Mouse (Mus musculus): Measurements from ENCODE around the gene Cx3cr1. TPM values are rescaled to one million over a fixed set of nuclear protein-coding genes. Genes with fewer than 3 reads are reported as not detected.

Gene Cx3cr1
- total RNA-seq, 2 experiments from 2014 or later = 2.0 to 3.2 TPM

DNA sequence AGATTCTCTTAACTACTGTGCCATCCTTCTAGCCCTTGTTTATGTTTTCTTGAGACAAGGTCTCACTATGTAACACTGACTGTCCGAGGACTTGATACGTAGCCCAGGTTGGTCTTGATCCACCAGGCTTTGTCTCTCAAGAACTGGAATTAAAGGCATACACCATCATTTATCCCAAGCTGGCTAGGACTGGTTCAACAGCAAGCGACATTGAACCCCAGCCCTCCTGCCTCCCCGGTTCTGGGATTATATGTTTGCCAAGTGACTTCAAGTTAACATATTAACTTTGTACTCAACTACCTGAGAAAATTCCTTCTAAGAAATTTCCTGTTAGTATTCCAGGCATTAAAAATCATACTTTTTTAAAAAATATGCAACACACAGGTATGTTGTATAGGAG, 94.4 kb downstream of the Cx3cr1 start:
- no peak for DNase-seq

DNA sequence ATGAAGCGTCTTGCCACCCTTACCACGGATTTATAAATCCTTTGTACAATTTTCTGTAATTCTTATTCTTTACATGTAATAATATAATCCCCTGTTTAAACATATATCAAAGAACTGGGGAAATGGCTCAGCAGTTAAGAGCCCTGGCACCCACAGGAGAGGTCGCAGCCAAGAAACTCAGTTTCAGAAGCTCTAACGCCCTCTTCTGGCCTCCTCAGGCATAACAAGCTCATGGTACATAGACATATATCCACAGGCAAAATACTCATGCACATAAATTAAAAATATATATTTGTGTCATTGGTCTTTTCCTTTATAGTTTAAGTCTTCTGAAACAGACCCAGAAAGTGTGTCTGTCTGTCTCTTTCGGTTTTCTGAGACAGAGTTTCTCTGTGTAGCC, 95.1 kb downstream of the Cx3cr1 start:
- DNase-seq = no peak

GRCm38 (mm10) chr9:119973869-119974520, 95.7 kb downstream of the Cx3cr1 start:
- DNase-seq = no peak

DNA sequence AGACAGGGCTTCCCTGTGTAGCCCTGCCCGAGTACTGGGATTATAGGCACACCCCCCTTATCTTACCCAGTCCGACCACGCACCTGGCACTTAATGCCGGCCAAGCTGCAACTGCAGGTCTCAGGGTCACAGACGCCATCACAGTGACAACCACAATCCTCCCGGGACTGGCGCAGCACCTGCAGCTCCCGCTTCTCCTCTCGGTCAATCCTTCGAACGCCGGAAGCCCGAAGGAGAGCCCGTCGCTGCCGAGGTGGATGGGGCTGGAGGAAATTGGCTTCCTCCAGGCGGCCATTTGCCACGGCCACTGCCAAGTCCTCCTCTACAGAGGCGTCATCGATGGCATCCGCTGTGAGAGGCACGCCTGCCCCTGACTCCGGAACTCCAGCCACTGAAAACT, 96.4 kb downstream of the Cx3cr1 start:
- DNase-seq = no peak

- DNase-seq = no peak
Observed at GRCm38 (mm10) chr9:119972582-119972981, 97.1 kb downstream of the Cx3cr1 start.

- no peak for DNase-seq
Observed at GRCm38 (mm10) chr9:119972166-119972565, 97.5 kb downstream of the Cx3cr1 start.

GRCm38 (mm10) chr9:119970763-119971656, 98.7 kb downstream of the Cx3cr1 start:
- DNase-seq = no peak

DNA sequence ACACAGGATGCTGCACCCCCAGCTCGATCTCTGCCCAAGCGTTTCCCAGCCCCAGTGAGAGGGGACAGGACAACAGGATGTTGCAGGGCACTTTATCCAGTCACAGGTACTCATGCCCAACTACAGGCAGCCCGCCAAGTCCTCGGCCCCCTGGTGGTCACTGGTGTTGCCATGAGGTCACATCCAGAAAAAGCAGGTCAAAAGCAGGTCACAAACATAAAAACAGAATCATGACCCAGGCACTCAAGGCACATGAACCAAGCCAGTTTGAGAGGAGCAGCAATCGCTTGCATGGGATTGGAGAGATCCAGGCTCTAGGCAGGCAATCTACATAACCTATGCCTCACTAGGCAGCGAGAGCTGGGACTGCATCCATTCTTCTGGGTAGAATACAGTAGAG, 99.5 kb downstream of the Cx3cr1 start:
- DNase-seq = peak; percentile 73

DNA sequence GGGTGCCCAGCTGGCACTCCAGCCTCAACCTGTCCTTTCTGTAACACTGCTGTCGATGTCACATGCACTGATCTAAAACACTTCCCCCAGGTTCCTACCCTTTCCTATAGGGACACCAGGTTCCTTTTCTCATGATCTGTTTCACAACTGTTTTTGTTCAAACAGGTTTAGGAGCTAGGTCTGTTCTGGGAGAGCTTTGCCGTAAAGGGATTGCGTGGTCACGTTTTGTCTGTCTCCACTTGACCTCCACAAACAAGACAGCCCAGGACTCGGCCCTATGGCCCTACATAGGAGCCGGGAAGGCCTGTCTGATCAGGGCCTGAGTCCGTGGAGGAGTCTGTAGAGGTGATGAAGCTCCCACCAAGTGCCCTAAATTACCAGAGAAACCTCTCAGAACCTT, 99.9 kb downstream of the Cx3cr1 start:
- DNase-seq = no peak

GRCm38 (mm10) chr9:119966221-119966910, 103.3 kb downstream of the Cx3cr1 start:
- DNase-seq = no peak

DNA sequence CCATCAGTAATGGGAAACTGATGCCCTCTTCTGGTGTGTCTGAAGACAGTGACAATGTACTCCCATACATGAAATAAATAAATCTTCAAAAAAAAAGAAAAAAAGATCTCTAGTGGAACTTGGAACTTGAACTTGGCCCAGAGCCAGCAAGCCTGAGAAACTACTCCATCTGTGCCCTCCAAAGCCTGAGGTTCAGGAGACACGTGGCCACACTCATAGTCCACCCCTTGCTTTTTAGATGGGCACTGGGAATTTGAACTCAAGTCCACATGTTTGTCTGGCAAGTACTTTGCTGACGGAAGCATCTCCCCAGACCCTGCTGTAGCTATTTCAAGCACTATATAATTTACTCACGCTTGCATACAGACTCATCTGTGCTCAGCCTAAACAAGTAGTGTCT, 104.5 kb downstream of the Cx3cr1 start:
- DNase-seq = no peak

DNA sequence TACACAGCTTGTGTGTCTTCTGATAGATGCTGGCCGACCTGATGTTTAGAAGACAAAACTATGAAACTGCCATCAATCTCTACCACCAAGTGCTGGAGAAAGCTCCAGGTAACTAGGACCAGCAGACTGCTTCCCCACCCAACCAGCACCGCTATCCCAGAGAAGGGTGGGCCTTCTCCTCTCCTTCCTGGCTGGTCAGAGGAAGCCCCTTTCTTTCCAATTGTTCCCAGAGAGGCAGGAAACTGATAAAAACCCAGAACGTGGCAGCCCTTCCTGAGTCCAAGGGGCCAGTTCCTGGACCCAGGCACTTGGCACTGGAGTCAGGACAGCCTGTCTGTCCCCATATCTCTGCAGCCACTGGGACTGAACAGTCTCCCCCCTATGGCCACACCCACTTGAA, 105.5 kb downstream of the Cx3cr1 start:
- DNase-seq = no peak

DNA sequence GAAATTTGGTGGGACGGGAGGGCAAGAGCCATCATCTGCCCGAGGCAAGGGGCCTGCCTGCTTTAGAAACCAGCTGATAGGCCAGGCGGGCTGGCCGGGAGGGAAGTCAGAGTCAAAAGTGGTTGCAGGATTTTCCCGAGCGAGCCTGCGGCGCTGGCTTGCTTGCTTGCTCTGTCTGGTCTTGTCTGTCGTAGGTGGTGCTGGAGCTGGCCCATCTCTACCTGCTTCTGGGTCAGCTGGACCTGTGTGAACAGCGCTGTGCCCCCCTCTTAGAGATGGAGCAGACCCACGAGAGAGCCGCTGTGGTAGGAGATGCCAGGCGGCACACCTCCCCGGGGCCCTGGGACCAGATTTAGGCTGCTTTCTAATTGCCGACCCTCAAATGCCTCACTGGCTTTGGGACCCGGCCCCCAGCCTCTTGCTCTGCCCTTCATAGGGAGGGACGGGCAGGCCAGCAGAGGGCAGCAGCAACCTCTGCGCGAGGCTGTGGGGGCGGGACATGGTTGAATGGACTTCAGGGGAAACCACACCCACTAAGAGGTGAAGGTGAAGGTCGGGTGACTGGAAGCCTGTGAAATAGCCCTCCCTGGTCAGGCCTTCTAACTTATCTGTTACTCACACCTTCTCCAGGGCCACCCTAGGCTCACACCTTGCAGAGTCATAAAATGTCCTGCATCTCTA, 106.6 kb downstream of the Cx3cr1 start:
- DNase-seq = peak; percentile 71

GRCm38 (mm10) chr9:119962216-119962615, 107.5 kb downstream of the Cx3cr1 start:
- DNase-seq = no peak

DNA sequence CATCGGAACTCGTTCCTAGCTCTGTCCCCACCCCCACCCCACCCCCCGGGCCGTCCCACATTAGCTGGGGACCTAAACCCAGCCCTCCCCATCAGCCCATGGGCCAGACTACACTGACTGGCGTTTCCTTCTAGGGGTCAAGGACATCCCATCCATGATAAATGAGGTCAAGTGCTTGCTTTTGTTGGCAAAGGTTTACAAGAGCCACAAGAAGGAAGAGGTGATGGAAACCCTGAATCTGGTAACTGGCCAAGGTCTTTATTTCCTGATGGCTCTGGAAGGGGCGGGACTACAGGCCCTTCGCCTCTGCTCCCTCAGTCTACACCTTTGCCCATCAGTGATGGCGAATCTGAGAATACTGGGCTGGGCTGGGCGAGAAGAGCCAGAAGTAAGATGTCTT, 110.8 kb downstream of the Cx3cr1 start:
- no peak for DNase-seq

DNA sequence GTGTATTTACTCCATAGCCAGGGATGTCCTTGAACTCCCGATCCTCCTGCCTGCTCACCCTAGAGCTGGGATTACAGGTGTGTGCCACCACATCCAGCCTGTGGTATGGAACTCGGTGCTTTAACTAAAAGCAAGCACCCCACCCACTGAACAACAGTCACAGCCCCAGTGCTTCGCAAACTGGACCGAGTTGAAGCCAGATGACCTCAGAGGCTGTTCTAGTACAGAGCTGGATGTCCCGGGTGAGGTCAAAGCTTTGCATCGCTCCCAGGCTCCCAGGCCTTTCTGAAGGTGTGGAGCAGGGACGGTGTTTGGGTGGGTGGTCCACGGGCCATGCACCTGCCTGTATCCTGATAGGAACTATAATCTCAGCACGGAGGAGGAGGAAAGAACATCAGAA, 118.3 kb downstream of the Cx3cr1 start:
- no peak for DNase-seq

DNA sequence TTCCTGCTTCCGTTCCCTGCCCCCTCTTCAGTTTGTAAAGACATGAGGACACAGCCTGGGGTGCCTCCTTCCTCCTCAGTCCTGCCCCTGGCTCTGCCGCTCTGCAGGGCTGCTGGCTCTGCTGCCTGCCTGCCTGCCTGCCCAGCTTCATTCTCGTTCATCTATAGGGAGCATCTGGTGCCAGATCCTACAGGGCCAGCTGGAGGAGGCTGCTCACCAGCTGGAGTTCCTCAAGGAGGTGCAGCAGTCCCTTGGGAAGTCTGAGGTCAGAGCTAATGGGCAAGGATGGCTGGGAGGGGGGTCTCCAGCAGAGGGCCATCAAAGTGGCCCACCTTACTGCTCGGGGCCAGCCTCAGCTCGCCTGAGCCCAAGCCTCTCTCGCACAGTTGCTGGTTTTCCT, 119.2 kb downstream of the Cx3cr1 start:
- no peak for DNase-seq

GRCm38 (mm10) chr9:119948804-119949203, 120.9 kb downstream of the Cx3cr1 start:
- no peak for DNase-seq

DNA sequence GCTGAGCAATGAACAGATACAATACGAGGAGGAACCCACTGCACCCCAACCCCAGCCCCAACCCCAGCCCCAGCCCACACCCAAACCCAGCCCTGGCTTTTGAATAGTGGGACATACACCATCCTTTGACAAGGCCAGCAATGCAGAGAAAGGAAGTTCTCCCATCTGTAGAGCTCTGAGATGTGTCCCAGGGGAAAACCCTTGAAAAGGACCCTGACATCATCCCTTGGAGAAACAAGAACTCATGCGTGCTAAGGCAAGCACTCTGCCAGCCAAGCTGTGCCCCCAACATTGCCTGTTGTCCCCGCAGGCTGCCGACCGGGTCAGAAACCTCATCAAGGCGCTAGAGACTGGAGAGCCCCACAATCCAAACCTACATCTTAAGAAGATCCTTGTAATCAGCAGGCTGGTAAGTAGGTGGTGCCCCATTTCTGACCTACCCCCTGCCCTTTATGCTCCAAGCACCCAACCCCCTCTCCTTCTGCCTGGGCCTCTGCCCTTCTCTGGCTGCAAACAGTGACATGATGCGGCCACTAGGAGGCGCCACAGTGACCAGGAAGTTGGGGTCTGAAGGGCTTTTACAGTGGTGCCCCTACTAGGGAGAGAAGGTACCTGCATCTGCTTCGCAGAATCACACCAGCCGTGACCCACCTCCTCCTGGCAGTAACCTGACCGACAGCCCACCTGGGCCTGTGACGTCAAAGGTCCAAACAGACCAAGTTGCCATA, 124.3 kb downstream of the Cx3cr1 start:
- no peak for DNase-seq

- no peak for DNase-seq
Observed at GRCm38 (mm10) chr9:119943326-119943725, 126.4 kb downstream of the Cx3cr1 start.

DNA sequence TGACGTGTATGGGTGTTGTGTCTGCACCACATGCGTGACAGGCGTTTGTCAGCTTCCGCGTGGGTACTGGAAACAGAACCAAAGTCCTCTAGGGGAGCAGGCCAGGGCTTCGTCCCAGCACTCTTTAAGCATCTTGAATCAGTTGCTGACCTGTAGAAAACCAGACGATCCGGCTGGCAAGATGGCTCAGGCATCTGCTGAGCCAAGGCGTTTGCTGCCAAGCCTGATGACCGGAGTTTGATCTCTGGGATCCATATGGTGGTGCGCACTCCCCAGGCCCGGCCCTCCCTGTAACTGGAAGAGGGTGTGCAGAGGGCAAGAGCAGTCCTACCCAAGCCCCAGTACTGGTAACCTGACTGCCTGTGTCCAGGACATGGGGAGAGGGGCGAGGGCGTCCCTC, 127.8 kb downstream of the Cx3cr1 start:
- DNase-seq = no peak

- no peak for DNase-seq
Observed at GRCm38 (mm10) chr9:119941407-119941806, 128.3 kb downstream of the Cx3cr1 start.
